Mouse (Mus musculus): Measurements from ENCODE around the gene Tmsb15l.
A peak's percentile ranks its signal among the peaks of the same experiment; 100 is the strongest.
"Not testable (repeated sequence)": the region's sequence is repeated elsewhere in the genome, so short reads cannot be mapped to it uniquely, and the experiment has no call there.

Gene Tmsb15l

DNA sequence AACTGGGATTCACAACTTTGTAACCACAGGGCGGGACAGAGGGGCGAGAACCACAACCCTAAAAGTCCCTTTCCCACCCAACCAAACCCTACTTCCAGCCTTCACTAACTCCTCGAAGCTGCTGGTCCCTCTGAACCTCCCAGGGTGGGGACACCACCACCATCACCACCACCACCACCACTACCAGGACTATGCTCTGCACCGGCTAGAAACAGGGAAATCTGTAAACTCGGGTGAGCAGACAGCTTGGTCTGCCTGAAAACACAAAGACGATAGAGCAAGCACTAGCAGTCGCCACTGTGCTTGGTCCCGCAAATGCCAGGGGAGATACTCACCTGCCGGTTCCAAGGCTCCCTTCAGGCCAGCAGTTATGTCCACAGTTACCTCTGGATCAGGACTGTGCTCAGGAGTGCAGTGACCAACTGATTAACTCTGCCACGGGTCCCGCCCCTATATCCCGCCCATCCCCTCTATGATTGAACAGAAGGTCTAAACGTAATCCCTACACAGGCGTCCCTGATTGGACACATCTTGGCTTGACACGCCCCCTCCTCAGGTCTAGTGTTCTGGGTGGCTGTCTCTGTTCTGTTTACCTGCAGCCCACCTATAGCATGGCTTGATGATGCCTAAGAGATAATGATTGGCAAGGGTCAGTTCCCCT, at the start of gene Tmsb15l, which contains the start of gene Tmsb15b1:
Gene Tmsb15l, minus strand, starts transcription at position 446 of the 661 bp plus-strand sequence.
Gene Tmsb15b1, minus strand, starts transcription at position 451 of the 661 bp plus-strand sequence.
- peak; percentile 92 for DNase-seq

DNA sequence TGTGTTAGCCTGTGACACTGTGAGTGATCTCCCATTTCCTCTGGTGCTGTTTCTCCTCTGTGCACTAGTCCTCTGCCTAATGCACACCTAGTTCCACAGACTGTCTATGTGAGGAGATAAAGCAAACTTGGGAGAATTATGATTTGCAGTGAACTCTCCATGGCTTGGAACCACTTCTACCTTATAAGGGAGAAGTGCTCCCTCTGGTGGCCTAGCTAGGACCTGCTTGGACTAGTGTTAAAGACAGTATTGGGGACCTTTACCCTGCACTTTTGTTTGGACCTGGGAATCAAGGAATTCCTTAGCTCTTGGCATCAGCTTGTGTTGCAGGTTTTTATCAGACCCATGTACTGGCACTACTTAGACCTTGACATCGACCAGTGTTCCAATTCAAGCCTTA, 42.6 kb upstream of the Tmsb15l start:
- DNase-seq, result peak; percentile 70

DNA sequence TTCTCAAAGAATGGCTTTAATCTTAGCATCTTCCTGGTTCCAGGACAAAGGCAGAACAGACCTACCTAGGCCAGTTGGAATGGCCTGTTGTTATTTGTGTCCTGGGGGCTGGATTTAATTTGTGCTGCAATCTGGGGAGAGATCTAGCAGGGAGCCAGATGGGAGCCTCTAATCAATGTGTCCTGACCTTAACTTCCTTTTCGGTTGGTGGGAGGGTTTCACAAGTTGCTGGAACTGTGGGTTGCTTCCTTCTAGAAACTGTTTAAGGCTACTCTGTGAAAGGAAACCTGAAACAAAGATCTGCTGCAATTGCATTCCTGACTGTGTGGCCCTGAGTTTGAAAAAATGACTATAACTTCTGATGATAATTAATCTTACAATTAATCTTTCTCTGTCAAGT, 41.0 kb upstream of the Tmsb15l start:
- no peak for DNase-seq

DNA sequence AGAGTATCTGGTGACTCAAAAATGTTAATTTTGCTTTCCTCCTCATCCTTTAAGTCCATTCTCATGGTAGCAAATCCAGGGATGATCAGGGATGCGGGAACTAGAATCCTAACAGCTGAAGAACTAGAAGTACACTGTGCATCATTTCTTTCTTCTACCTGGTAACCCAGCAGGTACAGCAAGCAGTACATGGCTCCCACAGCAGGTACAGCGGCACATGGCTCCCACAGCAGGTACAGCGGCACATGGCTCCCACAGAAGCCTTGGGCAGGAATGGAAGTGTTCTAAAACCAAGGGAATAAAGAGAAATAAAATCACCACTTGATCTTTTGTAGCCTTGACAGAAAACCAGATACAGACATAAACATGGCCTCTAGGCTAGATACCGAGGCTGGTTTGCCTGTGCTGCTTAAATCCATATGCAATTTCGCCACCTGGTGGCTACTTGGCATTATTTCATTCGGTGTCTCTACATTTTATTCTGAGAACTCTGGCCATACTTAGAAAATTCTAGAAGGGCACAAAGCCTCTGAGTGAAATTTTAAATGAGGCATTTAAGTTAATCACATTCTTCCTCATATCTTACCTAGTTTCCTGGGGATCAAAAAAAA, 38.5 kb upstream of the Tmsb15l start:
- DNase-seq, result peak; percentile 75

DNA sequence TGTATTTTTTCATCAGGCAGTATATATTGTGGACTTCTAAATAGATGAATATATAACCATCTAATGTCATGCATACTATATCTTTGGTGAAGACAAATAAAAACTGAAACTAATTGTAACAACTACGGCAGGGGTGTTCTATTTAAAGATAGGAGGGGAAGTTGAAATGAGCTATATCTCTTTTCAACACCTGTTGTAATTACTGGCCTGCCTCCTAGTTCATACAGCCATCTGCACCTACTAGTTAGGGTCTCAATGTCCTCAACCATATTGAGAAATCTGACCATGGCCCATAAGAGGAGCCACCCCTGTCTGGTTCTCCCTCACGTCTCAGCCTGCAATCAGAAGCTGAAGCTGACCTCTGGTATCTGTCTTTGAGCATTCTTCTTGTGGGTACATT, 19.6 kb upstream of the Tmsb15l start:
- DNase-seq, result no peak

DNA sequence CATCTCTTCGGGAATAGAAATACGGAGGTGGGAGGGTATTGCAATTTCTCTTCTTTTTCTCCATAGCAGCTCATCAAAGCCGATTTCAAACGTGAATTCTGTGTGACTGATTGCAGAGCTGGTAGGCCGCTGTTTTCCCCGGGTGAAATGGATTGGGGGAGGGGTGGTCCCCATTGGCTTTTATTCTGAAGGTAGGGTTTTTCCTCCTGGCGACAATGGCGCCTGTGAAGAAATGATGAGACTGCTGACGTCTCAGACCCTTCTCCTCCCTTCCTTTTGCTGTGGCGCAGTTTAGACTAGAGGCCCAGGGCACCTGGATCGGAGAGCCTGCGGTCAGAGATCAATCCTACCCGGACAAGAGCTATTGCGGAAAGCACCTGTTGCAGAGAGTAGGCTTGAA, 17.0 kb upstream of the Tmsb15l start:
- DNase-seq, result peak; percentile 68

DNA sequence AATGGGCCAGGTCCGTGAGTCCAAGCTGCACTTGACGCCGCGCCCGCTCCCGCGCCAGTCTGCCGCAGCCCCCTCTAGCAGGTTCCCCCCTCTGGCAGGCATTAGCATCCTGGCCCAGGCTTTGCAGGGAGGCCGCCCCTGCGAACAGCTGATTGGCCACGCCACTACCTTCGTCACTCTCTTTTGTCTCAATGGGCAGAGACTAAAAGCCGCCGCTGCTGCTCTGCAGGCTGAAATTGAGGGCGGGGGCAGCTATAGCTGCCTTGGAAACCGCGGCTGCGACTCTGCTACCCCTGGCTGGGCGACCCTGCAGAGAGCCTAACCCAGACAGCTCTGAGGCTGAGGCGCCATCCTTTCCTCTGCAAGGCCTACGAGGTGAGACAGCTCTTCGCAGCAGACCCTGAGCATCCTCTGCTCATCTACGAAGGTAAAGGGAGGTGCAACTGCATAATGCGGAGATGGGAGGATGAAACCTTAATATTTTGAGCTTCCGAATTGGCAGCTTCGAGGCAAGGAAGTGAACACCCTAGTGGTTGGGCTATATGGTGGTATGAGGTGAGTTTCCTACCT, 16.4 kb upstream of the Tmsb15l start, which contains the start of gene Zcchc18:
Gene Zcchc18, plus strand, starts transcription at position 178 of the 570 bp plus-strand sequence.
- peak; percentile 93 for DNase-seq

DNA sequence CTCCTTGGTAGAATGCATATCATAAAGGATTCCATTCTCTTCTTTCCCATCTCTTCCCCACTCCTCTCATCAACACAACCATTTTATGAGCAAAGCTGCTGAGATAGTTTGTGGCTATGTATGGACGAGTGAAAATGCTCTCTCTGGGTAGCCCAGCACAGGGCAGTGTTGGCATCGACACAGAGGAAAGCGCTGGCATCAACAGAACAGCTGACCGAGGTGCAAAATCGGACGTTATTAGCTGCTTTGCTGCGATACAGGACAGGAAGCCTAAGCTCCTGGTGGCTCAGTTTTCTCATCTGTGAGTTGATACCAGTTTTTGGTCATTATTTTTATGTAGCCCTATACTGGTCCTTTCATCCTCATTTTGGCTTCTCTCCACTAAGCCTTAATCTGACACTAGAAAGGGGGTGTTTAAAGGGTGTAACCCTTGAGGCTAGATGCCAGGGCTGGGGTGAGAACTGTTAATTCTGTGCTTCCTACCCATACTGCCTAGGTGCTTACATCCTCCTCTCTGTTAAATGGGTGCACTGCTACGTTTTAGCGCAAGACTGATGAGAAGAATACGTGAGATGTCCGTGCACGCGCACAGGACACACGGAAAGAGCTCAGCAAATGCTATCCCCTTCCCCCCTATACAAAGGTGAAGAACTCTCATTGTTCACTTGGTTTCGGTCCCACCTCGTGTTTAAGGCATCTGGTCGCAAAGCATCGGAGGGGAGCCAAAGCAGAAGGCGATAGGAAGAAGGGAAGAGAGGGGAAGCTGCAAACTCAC, 15.7 kb upstream of the Tmsb15l start:
- peak; percentile 14 for DNase-seq

DNA sequence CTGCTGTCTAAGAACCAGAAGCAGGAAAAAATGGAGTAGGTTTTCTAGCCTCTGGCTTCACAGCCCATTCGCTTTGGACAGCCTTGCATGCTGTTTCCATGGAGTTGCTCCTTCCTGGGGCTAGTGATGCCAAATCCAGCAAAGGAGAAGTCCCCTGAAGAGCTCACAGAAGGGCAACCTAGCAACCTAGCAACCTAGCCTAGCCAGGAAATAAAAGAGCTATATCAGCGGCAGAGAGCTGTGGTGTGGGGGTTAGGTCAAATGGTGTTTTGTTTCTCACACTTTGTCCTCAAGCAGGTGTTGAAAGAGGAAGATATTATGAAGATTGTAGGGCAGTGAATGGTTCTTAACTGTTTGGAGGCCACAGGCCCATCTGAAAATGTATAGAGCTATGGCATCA, 14.6 kb upstream of the Tmsb15l start:
- DNase-seq, result no peak

DNA sequence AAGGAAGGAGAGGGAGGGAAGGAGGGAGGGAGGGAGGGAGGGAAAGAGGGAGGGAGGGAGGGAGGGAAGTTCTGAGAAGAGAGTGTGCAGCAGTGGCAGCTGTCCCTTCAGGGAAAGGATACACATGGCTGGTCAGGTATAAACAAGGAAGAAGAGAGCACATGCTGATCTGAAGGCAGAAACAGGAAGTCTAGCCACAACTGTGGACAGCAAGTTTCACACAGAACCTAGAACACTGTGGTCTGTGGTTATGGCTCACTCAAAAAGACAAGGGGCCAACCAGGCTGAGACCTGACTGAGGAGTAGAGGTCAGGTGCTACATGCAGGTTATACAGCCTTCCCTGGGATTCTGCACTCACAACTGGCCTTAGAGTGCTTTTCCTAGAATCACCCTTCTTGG, 9.4 kb upstream of the Tmsb15l start:
- no peak for DNase-seq

DNA sequence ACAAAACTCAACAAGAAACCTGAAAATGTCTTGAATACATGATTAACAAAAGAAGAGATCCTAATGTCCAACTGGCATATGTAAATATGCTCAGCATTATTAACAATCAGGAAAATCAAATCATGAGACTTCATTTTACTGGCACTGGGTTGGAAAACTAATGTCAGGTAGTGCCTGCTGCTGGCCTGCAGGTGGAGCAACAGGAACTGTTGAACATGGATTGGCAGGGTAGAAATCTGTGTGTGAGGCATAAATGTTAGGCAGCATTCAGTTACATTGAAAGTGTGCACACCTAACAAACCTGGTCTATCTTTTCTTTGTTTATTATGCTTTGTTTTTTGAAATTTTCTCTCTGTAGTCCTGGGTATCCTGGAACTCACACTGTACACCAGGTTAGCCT, 1.9 kb upstream of the Tmsb15l start:
- DNase-seq, result peak; percentile 15

DNA sequence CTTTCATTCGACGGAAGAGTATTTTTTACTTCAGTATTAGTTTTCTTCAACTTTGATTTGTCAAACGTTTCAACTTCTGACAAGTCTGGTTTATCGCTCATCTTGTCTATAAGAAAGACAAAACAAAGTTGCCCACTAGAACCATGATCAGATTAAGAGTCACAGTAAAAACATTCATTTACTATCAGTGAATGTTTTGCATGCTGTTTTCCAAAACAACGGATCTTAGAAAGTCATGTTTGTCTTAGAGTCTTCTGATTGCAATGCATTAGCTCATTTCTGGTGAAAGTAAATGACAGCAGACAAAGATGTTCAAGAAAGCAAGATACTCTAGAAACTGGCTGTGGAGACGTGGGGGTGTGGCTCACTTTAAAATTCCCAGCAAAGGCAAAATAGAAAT, 1.3 kb downstream of the Tmsb15l start, which contains the start of gene Tmsb15b2:
Gene Tmsb15b2, minus strand, starts transcription at position 101 of the 400 bp plus-strand sequence.
- not testable (repeated sequence) for DNase-seq

DNA sequence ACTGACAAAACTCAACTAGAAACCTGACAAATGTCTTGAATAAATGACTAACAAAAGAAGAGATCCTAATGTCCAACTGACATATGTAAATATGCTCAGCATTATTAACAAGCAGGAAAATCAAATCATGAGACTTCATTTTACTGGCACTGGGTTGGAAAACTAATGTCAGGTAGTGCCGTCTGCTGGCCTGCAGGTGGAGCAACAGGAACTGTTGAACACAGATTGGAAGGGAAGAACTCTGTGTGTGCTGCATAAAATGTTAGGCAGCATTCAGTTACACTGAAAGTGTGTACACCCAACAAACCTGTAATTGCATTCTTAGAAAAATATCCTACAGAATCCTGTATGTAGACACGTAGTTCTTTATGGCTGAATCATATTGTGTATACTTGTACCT, 17.0 kb downstream of the Tmsb15l start:
- DNase-seq, result peak; percentile 27

DNA sequence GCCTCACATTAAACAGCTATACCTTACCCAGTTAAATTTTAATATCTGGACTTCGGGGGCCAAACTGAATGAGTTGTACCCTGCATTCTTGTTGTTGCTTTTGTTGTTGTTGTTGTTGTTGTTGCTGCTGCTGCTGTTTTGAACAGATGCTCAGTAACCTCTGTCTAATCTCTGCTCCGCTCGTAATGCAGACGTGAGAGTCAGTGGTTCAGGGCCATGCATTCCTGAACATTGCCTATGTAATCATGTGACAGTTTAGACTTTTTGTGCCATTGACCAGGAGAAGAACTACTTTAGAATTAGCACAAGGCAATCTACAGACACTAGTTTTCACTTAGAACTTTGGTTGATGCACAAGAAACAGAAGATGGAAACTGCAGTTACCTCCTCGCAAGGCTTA, 18.4 kb downstream of the Tmsb15l start:
- not testable (repeated sequence) for DNase-seq

DNA sequence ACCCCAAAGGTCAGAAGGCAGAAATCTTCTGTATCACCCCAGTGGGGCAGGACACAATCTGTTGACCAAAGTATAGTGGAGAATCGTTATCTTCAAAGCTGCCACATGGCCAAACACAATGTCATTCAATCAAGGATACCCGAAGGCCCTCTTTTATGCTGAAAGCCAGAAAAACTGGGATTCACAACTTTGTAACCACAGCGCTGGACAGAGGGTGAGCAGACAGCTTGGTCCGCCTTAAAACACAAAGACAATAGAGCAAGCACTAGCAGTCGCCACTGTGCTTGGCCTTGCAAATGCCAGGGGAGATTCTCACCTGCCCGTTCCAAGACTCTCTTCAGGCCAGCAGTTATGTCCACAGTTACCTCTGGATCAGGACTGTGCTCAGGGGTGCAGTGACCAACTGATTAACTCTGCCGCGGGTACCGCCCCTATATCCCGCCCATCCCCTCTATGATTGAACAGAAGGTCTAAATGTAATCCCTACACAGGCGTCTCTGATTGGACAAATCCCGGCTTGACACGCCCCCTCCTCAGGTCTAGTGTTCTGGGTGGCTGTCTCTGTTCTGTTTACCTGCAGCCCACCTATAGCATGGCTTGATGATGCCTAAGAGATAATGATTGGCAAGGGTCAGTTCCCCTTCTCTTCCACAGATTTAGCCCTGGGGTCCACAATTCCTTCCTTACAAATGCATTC, 18.9 kb downstream of the Tmsb15l start:
- peak; percentile 86 for DNase-seq

DNA sequence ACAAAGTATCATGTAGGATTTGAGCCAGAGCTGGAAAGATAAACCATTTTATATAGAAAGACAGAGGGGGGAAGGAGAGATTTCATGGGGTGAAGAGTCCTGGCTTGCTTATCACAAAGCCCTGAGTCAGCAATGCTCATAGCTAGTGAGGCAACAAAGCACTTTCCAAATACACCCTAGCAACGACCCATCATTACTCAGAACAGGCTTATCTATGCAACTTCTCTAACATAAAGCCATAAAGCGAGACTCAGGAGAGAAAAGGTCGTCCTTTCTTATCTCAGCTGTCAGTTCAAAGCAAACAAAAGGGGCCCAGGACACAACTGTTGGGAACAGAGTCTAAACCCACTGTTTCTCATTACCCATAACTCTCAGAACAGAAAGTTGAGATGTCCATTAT, 38.7 kb downstream of the Tmsb15l start:
- no peak for DNase-seq

DNA sequence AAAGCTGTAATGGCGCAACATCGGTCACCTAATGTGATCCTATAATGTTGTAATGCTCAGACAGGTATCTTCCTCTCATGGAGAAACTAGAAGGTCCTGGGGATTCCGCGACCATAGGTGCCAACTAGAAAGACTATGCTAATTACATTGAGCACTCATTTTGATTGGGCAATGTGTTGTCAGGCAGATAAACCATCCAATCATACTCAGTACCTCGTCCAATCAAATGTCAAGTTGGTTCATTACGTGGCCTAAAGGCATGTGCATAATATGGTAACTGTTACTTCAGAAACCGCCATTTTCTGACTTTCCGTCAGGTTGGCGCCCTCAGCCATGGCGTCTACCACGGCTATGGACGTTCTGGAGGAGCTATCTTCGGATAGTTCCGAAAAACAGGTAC, 49.6 kb downstream of the Tmsb15l start, which contains the start of gene H2bfm:
Gene H2bfm, plus strand, starts transcription at position 295 of the 400 bp plus-strand sequence.
- no peak for DNase-seq

DNA sequence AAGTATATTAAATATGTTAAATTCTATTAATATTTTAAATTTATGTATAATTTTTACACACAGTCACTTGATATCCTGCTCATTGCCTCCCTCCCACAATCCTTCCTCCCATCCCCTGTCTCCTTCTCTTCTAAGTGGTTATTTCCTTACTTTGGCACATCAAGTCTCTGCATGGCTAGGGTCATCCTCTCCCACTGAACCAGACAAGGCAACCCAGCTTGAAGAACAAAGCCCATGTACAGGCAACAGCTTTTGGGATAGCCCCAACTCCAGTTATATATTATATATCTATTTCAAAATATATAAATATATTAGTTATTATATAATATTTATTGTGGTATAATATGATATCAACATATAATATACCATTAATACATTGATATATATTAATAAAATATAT, 50.8 kb downstream of the Tmsb15l start:
- DNase-seq, result no peak
